Mouse (Mus musculus) MEL (cell line): ENCODE results near the gene Gm28729. TPM values are rescaled to one million over a fixed set of nuclear protein-coding genes. Genes with fewer than 3 reads are reported as not detected.
"Not testable (repeated sequence)": the region's sequence is repeated elsewhere in the genome, so short reads cannot be mapped to it uniquely, and the experiment has no call there.

Source experiments
- DNase-seq: peaks from one replicate; pipeline ENCODE4 v3.0.0; 2011; ENCODE audit warnings: low read depth, low spot score
- H3K27ac ChIP-seq: 2 replicates; pipeline ENCODE4 v1.5.1; 2012; ENCODE audit warnings: low read depth, mild to moderate bottlenecking, control low read depth, low read length, moderate library complexity; ENCODE audit not compliant: control insufficient read depth
- H3K27me3 ChIP-seq, 2 experiments: fragments of 150-350 bp in 1 of 2; sonication (generic) in 1 of 2; 2 replicates each; pipeline ENCODE4 v1.6.1; 2012; ENCODE audit warnings: low read length in 2 of 2, mild to moderate bottlenecking in 2 of 2, improper control_type of control experiment in 1 of 2, moderate library complexity in 1 of 2; ENCODE audit not compliant: insufficient read depth in 2 of 2, control insufficient read depth in 1 of 2
- H3K36me3 ChIP-seq, 2 experiments: 2 replicates each; pipeline ENCODE4 v1.6.1; 2012 to 2014; ENCODE audit warnings: low read length in 2 of 2, improper control_type of control experiment in 1 of 2, inconsistent platforms in 1 of 2, mild to moderate bottlenecking in 1 of 2; ENCODE audit not compliant: insufficient read depth in 2 of 2, control insufficient read depth in 1 of 2
- H3K4me1 ChIP-seq, 2 experiments: fragments of 150-350 bp in 1 of 2; sonication (generic) in 1 of 2; 2 replicates each; pipeline ENCODE4 v1.6.1; 2012; ENCODE audit warnings: low read length in 2 of 2, improper control_type of control experiment in 1 of 2, mild to moderate bottlenecking in 1 of 2; ENCODE audit not compliant: insufficient read depth in 2 of 2, control insufficient read depth in 1 of 2
- H3K4me3 ChIP-seq, 2 experiments: fragments of 150-350 bp in 1 of 2; sonication (generic) in 1 of 2; 2 replicates each; pipeline ENCODE4 v1.5.1; 2012; ENCODE audit warnings: low read depth in 2 of 2, low read length in 2 of 2, mild to moderate bottlenecking in 2 of 2, moderate library complexity in 2 of 2, control low read depth in 1 of 2, improper control_type of control experiment in 1 of 2; ENCODE audit not compliant: control insufficient read depth in 1 of 2, insufficient read depth in 1 of 2
- H3K79me2 ChIP-seq: 2 replicates; pipeline ENCODE4 v1.6.1; 2012; ENCODE audit warnings: mild to moderate bottlenecking, low read length, moderate library complexity; ENCODE audit not compliant: control insufficient read depth, poor library complexity, insufficient read depth
- H3K9ac ChIP-seq: 2 replicates; pipeline ENCODE4 v1.6.1; 2012; ENCODE audit warnings: low read depth, mild to moderate bottlenecking, control low read depth, low read length, moderate library complexity; ENCODE audit not compliant: control insufficient read depth, poor library complexity, severe bottlenecking
- H3K9me3 ChIP-seq: fragments of 150-350 bp; sonication (generic); replicated peaks from 2 replicates; pipeline ENCODE4 v1.6.1; 2012; ENCODE audit warnings: mild to moderate bottlenecking, low read length, improper control_type of control experiment, moderate library complexity; ENCODE audit not compliant: insufficient read depth
- CTCF ChIP-seq, 3 experiments: IDR thresholded peaks in 2 of 3; conservative IDR thresholded peaks in 1 of 3; 2 replicates each; pipeline ENCODE4 v1.5.1; 2011 to 2012; ENCODE audit warnings: low read length in 3 of 3, low read depth in 2 of 3, mild to moderate bottlenecking in 2 of 3, improper control_type of control experiment in 1 of 3, inconsistent platforms in 1 of 3, mixed read lengths in 1 of 3, moderate library complexity in 1 of 3; ENCODE audit not compliant: control insufficient read depth in 1 of 3, insufficient read depth in 1 of 3, poor library complexity in 1 of 3, severe bottlenecking in 1 of 3
- ETS1 ChIP-seq: IDR thresholded peaks from 2 replicates; pipeline ENCODE4 v1.6.1; 2012; ENCODE audit warnings: low read depth, mild to moderate bottlenecking, inconsistent platforms, low read length, improper control_type of control experiment, moderate library complexity
- KAT2A ChIP-seq: conservative IDR thresholded peaks from 2 replicates; pipeline ENCODE4 v1.6.1; 2012; ENCODE audit warnings: low read depth, low read length, improper control_type of control experiment, inconsistent platforms
- MAZ ChIP-seq: IDR thresholded peaks from 2 replicates; pipeline ENCODE4 v1.6.1; 2012; ENCODE audit warnings: low read depth, mild to moderate bottlenecking, inconsistent platforms, low read length, improper control_type of control experiment
- MXI1 ChIP-seq: IDR thresholded peaks from 2 replicates; pipeline ENCODE4 v1.6.1; 2011; ENCODE audit warnings: mild to moderate bottlenecking, low read depth, low read length, improper control_type of control experiment
- MYC ChIP-seq: IDR thresholded peaks from 2 replicates; pipeline ENCODE4 v1.6.1; 2011; ENCODE audit warnings: low read depth, mild to moderate bottlenecking, low read length, improper control_type of control experiment, moderate library complexity
- POLR2A ChIP-seq, 2 experiments: IDR thresholded peaks; 2 replicates each; pipeline ENCODE4 v1.6.1; 2011 to 2012; ENCODE audit warnings: low read length in 2 of 2, mild to moderate bottlenecking in 2 of 2, control low read depth in 1 of 2, improper control_type of control experiment in 1 of 2, low read depth in 1 of 2, moderate library complexity in 1 of 2; ENCODE audit not compliant: control insufficient read depth in 1 of 2, insufficient read depth in 1 of 2, poor library complexity in 1 of 2
- POLR2AphosphoS5 ChIP-seq: IDR thresholded peaks from 2 replicates; pipeline ENCODE4 v1.6.1; 2012; ENCODE audit warnings: low read depth, borderline replicate concordance, mild to moderate bottlenecking, inconsistent platforms, low read length, moderate library complexity, mixed read lengths
- RAD21 ChIP-seq: IDR thresholded peaks from 2 replicates; pipeline ENCODE4 v1.6.1; 2011; ENCODE audit warnings: mild to moderate bottlenecking, low read depth, low read length, improper control_type of control experiment
- RCOR1 ChIP-seq: IDR thresholded peaks from 2 replicates; pipeline ENCODE4 v1.6.1; 2012; ENCODE audit warnings: low read depth, mild to moderate bottlenecking, inconsistent platforms, low read length, improper control_type of control experiment
- SIN3A ChIP-seq: IDR thresholded peaks from 2 replicates; pipeline ENCODE4 v1.6.1; 2012; ENCODE audit warnings: low read length, improper control_type of control experiment, inconsistent platforms
- SMC3 ChIP-seq: IDR thresholded peaks from 2 replicates; pipeline ENCODE4 v1.6.1; 2011; ENCODE audit warnings: low read depth, low read length, improper control_type of control experiment
- UBTF ChIP-seq: IDR thresholded peaks from 2 replicates; pipeline ENCODE4 v1.6.1; 2012; ENCODE audit warnings: low read depth, mild to moderate bottlenecking, inconsistent platforms, low read length, improper control_type of control experiment, moderate library complexity, borderline replicate concordance; ENCODE audit not compliant: insufficient read depth
- ZC3H11A ChIP-seq: IDR thresholded peaks from 2 replicates; pipeline ENCODE4 v1.6.1; 2012; ENCODE audit warnings: low read depth, mild to moderate bottlenecking, inconsistent platforms, low read length, improper control_type of control experiment
- ZNF384 ChIP-seq: IDR thresholded peaks from 2 replicates; pipeline ENCODE4 v1.6.1; 2012; ENCODE audit warnings: low read depth, mild to moderate bottlenecking, inconsistent platforms, low read length, improper control_type of control experiment
- polyA plus RNA-seq, 2 experiments: library from polyadenylated mRNA; stranded (reverse) in 1 of 2; unstranded in 1 of 2; fragments of >175 nt in 1 of 2; fragments of >200 nt in 1 of 2; gene quantifications; 2 replicates each; pipeline versions ENCODE4 v1.2.1 to v1.2.4; 2012; ENCODE audit warnings: low replicate concordance in 2 of 2, low read depth in 1 of 2; ENCODE audit not compliant: insufficient read length in 2 of 2, insufficient read depth in 1 of 2, missing spikeins in 1 of 2
- total RNA-seq: library from RNA; depleted of rRNA; stranded (reverse); fragments of 300-350 nt; gene quantifications from 2 replicates; pipeline ENCODE4 v1.2.3, GENCODE M21; 2012

Gene Gm28729
- total and polyA plus RNA-seq, 3 experiments: not detected

GRCm38 (mm10) chr9:96501217-96501616, 23.8 kb downstream of the Gm28729 start:
- Histone ChIP-seq H3K9me3 (no peaks in the 10 kb centered on the region), H3K4me1 (no peaks in the 10 kb centered on the region), H3K36me3 (no peaks in the 10 kb centered on the region), H3K9ac (no peak overlapping the region), H3K4me3 (no peak overlapping the region), H3K79me2 (no peaks in the 10 kb centered on the region)
- DNase-seq: no peak
- no peak for TF ChIP-seq KAT2A
- no peak for TF ChIP-seq UBTF
- TF ChIP-seq, all 39 proteins: peak for 0
- H3K27ac ChIP-seq: no peak overlapping the region
- H3K27me3 ChIP-seq: no peaks in the 10 kb centered on the region; a peak in 1 of 4 replicates

GRCm38 (mm10) chr9:96493212-96493611, 31.9 kb downstream of the Gm28729 start:
- H3K27me3 ChIP-seq: no peaks in the 10 kb centered on the region; a peak in 1 of 4 replicates
- TF ChIP-seq MXI1 (no peak), MAZ (no peak), SIN3A (no peak), ETS1 (no peak), POLR2AphosphoS5 (no peak), RCOR1 (no peak)
- H3K36me3 ChIP-seq: no peaks in the 10 kb centered on the region
- H3K4me1 ChIP-seq: peaks cover 0 to 2% of the 10 kb centered on the region in 2 experiments; a peak in 1 of 4 replicates
- no peak overlapping the region for H3K9ac ChIP-seq
- no peaks in the 10 kb centered on the region for H3K9me3 ChIP-seq
- no peak overlapping the region for H3K27ac ChIP-seq
- no peaks in the 10 kb centered on the region for H3K79me2 ChIP-seq
- no peak for DNase-seq
- H3K4me3 ChIP-seq: no peak overlapping the region

GRCm38 (mm10) chr9:96491810-96492209, 33.3 kb downstream of the Gm28729 start:
- no peaks in the 10 kb centered on the region for H3K79me2 ChIP-seq
- peak overlapping the region; percentile 32 to 43; a peak in 2 of 4 replicates for H3K4me3 ChIP-seq
- H3K27me3 ChIP-seq: no peaks in the 10 kb centered on the region; a peak in 1 of 4 replicates
- peaks cover 0 to 2% of the 10 kb centered on the region in 2 experiments; a peak in 1 of 4 replicates for H3K4me1 ChIP-seq
- H3K9me3 ChIP-seq: no peaks in the 10 kb centered on the region
- no peak overlapping the region for H3K27ac ChIP-seq
- peak; percentile 72 for DNase-seq
- TF ChIP-seq UBTF (no peak), SMC3 (peak; percentile 97), RCOR1 (no peak), MYC (peak; percentile 34; the same call in 1 of the 2 replicates), ZNF384 (0 out of 2 replicates have a peak, but pooled peaks have one; percentile 10), ZC3H11A (peak; percentile 69), RAD21 (peak; percentile 66), CTCF (IDR thresholded peaks at IDR 0.05 in 2 of 3, conservative IDR thresholded peaks at IDR 0.05 in 1 of 3; ENCODE audit: control insufficient read depth in 1 of 3, insufficient read depth in 1 of 3, low read depth in 2 of 3, low read length in 3 of 3, poor library complexity in 1 of 3, severe bottlenecking in 1 of 3) (peak; percentile 87 to 93 (median 90)), POLR2A (IDR thresholded peaks at IDR 0.05; ENCODE audit: control insufficient read depth in 1 of 2, insufficient read depth in 1 of 2, low read depth in 1 of 2, low read length in 2 of 2, poor library complexity in 1 of 2) (no peak)
- no peaks in the 10 kb centered on the region for H3K36me3 ChIP-seq
- H3K9ac ChIP-seq: peak overlapping the region; percentile 45

- H3K9me3 ChIP-seq, H3K4me3 ChIP-seq, H3K79me2 ChIP-seq, H3K27ac ChIP-seq, H3K9ac ChIP-seq, H3K27me3 ChIP-seq, H3K36me3 ChIP-seq, DNase-seq, H3K4me1 ChIP-seq: not testable (repeated sequence)
Observed at GRCm38 (mm10) chr9:96487869-96488268, 37.2 kb downstream of the Gm28729 start.
